Mouse (Mus musculus) CH12.LX (cell line): ENCODE data around the gene Cmip. TPM values are rescaled to one million over a fixed set of nuclear protein-coding genes. Genes with fewer than 3 reads are reported as not detected.

Source experiments
- DNase-seq: peaks from one replicate; pipeline ENCODE4 v3.0.0-alpha.2; 2013; ENCODE audit errors: extremely low read depth
- H3K27ac ChIP-seq: 2 replicates; pipeline ENCODE4 v1.5.1; 2012; ENCODE audit warnings: low read depth, mild to moderate bottlenecking, control low read depth, moderate library complexity; ENCODE audit not compliant: insufficient read depth
- H3K27me3 ChIP-seq: replicated peaks from 2 replicates; pipeline ENCODE3; 2012; ENCODE audit warnings: inconsistent platforms
- H3K36me3 ChIP-seq, 2 experiments: replicated peaks in 1 of 2; 2 replicates each; pipeline versions ENCODE3 to v1.6.1; 2012; ENCODE audit warnings: inconsistent platforms in 1 of 2, low read length in 1 of 2, mild to moderate bottlenecking in 1 of 2, mixed read lengths in 1 of 2, moderate library complexity in 1 of 2; ENCODE audit not compliant: control insufficient read depth in 1 of 2, insufficient read depth in 1 of 2
- H3K4me1 ChIP-seq, 2 experiments: 2 replicates each; pipeline ENCODE4 v1.6.1; 2012; ENCODE audit warnings: inconsistent platforms in 1 of 2, moderate library complexity in 1 of 2; ENCODE audit not compliant: insufficient read depth in 2 of 2, control insufficient read depth in 1 of 2
- H3K4me2 ChIP-seq: 2 replicates; pipeline ENCODE4 v1.6.1; 2012; ENCODE audit warnings: low read depth, mild to moderate bottlenecking, control low read depth; ENCODE audit not compliant: poor library complexity, insufficient read depth, severe bottlenecking
- H3K4me3 ChIP-seq, 3 experiments: fragments of 150-350 bp in 1 of 3; sonication (generic) in 1 of 3; replicated peaks in 1 of 3; 2 replicates each; pipeline versions ENCODE3 to v1.5.1; 2011 to 2012; ENCODE audit warnings: low read depth in 2 of 3, low read length in 2 of 3, mild to moderate bottlenecking in 2 of 3, moderate library complexity in 2 of 3, control low read depth in 1 of 3, improper control_type of control experiment in 1 of 3, inconsistent platforms in 1 of 3, mixed read lengths in 1 of 3; ENCODE audit not compliant: poor library complexity in 1 of 3
- H3K79me2 ChIP-seq: replicated peaks from 2 replicates; pipeline ENCODE4 v1.6.1; 2012; ENCODE audit warnings: mild to moderate bottlenecking, moderate library complexity; ENCODE audit not compliant: control insufficient read depth, poor library complexity, insufficient read depth, severe bottlenecking; ENCODE audit errors: extremely low read depth
- H3K9ac ChIP-seq: 2 replicates; pipeline ENCODE4 v1.6.1; 2012; ENCODE audit warnings: low read depth, mild to moderate bottlenecking, control low read depth, moderate library complexity; ENCODE audit not compliant: insufficient read depth
- H3K9me3 ChIP-seq: replicated peaks from 2 replicates; pipeline ENCODE3; 2012; ENCODE audit warnings: low read length, inconsistent platforms, mixed read lengths
- BHLHE40 ChIP-seq: IDR thresholded peaks from 2 replicates; pipeline ENCODE4 v1.6.1; 2011; ENCODE audit warnings: mild to moderate bottlenecking, low read depth, low read length, improper control_type of control experiment
- CHD1 ChIP-seq: IDR thresholded peaks from 2 replicates; pipeline ENCODE4 v1.6.1; 2012; ENCODE audit warnings: low read depth, low read length, improper control_type of control experiment, inconsistent platforms
- CHD2 ChIP-seq: IDR thresholded peaks from 2 replicates; pipeline ENCODE4 v1.6.1; 2011; ENCODE audit warnings: low read length, improper control_type of control experiment
- CTCF ChIP-seq, 2 experiments: IDR thresholded peaks in 1 of 2; conservative IDR thresholded peaks in 1 of 2; 2 replicates each; pipeline ENCODE4 v1.5.1; 2011 to 2012; ENCODE audit warnings: low read depth in 2 of 2, low read length in 2 of 2, improper control_type of control experiment in 1 of 2, inconsistent platforms in 1 of 2, mild to moderate bottlenecking in 1 of 2, moderate library complexity in 1 of 2
- E2F4 ChIP-seq: IDR thresholded peaks from 2 replicates; pipeline ENCODE4 v1.6.1; 2011; ENCODE audit warnings: low read depth, low read length, improper control_type of control experiment; ENCODE audit not compliant: insufficient replicate concordance
- ELF1 ChIP-seq: IDR thresholded peaks from 2 replicates; pipeline ENCODE4 v1.6.1; 2014; ENCODE audit warnings: low read depth, mild to moderate bottlenecking, inconsistent platforms, low read length, improper control_type of control experiment
- EP300 ChIP-seq: IDR thresholded peaks from 2 replicates; pipeline ENCODE4 v1.6.1; 2011; ENCODE audit warnings: low read length, improper control_type of control experiment
- ETS1 ChIP-seq: conservative IDR thresholded peaks from 2 replicates; pipeline ENCODE4 v1.6.1; 2012; ENCODE audit warnings: low read depth, mild to moderate bottlenecking, inconsistent platforms, low read length, improper control_type of control experiment, moderate library complexity
- GABPA ChIP-seq: IDR thresholded peaks from 2 replicates; pipeline ENCODE4 v1.6.1; 2012; ENCODE audit warnings: low read depth, low read length, improper control_type of control experiment, inconsistent platforms; ENCODE audit not compliant: insufficient replicate concordance
- HCFC1 ChIP-seq: IDR thresholded peaks from 2 replicates; pipeline ENCODE4 v1.6.1; 2012; ENCODE audit warnings: low read depth, mild to moderate bottlenecking, inconsistent platforms, low read length, improper control_type of control experiment
- IRF4 ChIP-seq: IDR thresholded peaks from 2 replicates; pipeline ENCODE4 v1.6.1; 2014; ENCODE audit warnings: low read depth, mild to moderate bottlenecking, inconsistent platforms, low read length, improper control_type of control experiment
- JUN ChIP-seq: IDR thresholded peaks from 2 replicates; pipeline ENCODE4 v1.6.1; 2011; ENCODE audit warnings: low read depth, mild to moderate bottlenecking, low read length, improper control_type of control experiment, moderate library complexity; ENCODE audit not compliant: insufficient read depth
- JUND ChIP-seq: conservative IDR thresholded peaks from 2 replicates; pipeline ENCODE4 v1.6.1; 2011; ENCODE audit warnings: low read depth, low read length, improper control_type of control experiment
- KAT2A ChIP-seq: IDR thresholded peaks from 2 replicates; pipeline ENCODE4 v1.6.1; 2012; ENCODE audit warnings: low read length, improper control_type of control experiment, inconsistent platforms; ENCODE audit not compliant: insufficient replicate concordance
- MAFK ChIP-seq: IDR thresholded peaks from 2 replicates; pipeline ENCODE4 v1.6.1; 2011; ENCODE audit warnings: low read length, improper control_type of control experiment; ENCODE audit not compliant: insufficient replicate concordance
- MAX ChIP-seq: IDR thresholded peaks from 2 replicates; pipeline ENCODE4 v1.6.1; 2011; ENCODE audit warnings: low read length, improper control_type of control experiment
- MAZ ChIP-seq: IDR thresholded peaks from 2 replicates; pipeline ENCODE4 v1.6.1; 2012; ENCODE audit warnings: low read depth, mild to moderate bottlenecking, inconsistent platforms, low read length, improper control_type of control experiment, moderate library complexity
- MEF2A ChIP-seq: IDR thresholded peaks from 2 replicates; pipeline ENCODE4 v1.6.1; 2014; ENCODE audit warnings: low read depth, mild to moderate bottlenecking, inconsistent platforms, low read length, improper control_type of control experiment, borderline replicate concordance
- MXI1 ChIP-seq: IDR thresholded peaks from 2 replicates; pipeline ENCODE4 v1.6.1; 2011; ENCODE audit warnings: mild to moderate bottlenecking, low read depth, low read length, improper control_type of control experiment
- MYC ChIP-seq: IDR thresholded peaks from 2 replicates; pipeline ENCODE4 v1.6.1; 2011; ENCODE audit warnings: low read depth, mild to moderate bottlenecking, improper control_type of control experiment, low read length
- NELFE ChIP-seq: IDR thresholded peaks from 2 replicates; pipeline ENCODE4 v1.6.1; 2011; ENCODE audit warnings: low read depth, low read length, improper control_type of control experiment
- NRF1 ChIP-seq: IDR thresholded peaks from 2 replicates; pipeline ENCODE4 v1.6.1; 2014; ENCODE audit warnings: low read depth, mild to moderate bottlenecking, inconsistent platforms, low read length, improper control_type of control experiment, moderate library complexity
- PAX5 ChIP-seq: IDR thresholded peaks from 2 replicates; pipeline ENCODE4 v1.6.1; 2012; ENCODE audit warnings: low read length, inconsistent platforms, mixed read lengths
- POLR2A ChIP-seq: IDR thresholded peaks from 2 replicates; pipeline ENCODE4 v1.6.1; 2011; ENCODE audit warnings: low read depth, mild to moderate bottlenecking, improper control_type of control experiment, low read length
- POLR2AphosphoS2 ChIP-seq: IDR thresholded peaks from 2 replicates; pipeline ENCODE4 v1.6.1; 2011; ENCODE audit warnings: low read depth, low read length, improper control_type of control experiment
- RAD21 ChIP-seq: IDR thresholded peaks from 2 replicates; pipeline ENCODE4 v1.6.1; 2011; ENCODE audit warnings: low read depth, mild to moderate bottlenecking, low read length, improper control_type of control experiment, moderate library complexity
- RCOR1 ChIP-seq: conservative IDR thresholded peaks from 2 replicates; pipeline ENCODE4 v1.6.1; 2012; ENCODE audit warnings: low read depth, mild to moderate bottlenecking, inconsistent platforms, low read length, improper control_type of control experiment
- SIN3A ChIP-seq: IDR thresholded peaks from 2 replicates; pipeline ENCODE4 v1.6.1; 2012; ENCODE audit warnings: low read length, improper control_type of control experiment, inconsistent platforms
- SMC3 ChIP-seq: IDR thresholded peaks from 2 replicates; pipeline ENCODE4 v1.6.1; 2011; ENCODE audit warnings: low read depth, low read length, improper control_type of control experiment
- TBP ChIP-seq: conservative IDR thresholded peaks from 2 replicates; pipeline ENCODE4 v1.6.1; 2011; ENCODE audit warnings: low read depth, low read length, improper control_type of control experiment
- TCF12 ChIP-seq: IDR thresholded peaks from 2 replicates; pipeline ENCODE4 v1.6.1; 2014; ENCODE audit warnings: low read depth, mild to moderate bottlenecking, inconsistent platforms, low read length, improper control_type of control experiment
- UBTF ChIP-seq: IDR thresholded peaks from 2 replicates; pipeline ENCODE4 v1.6.1; 2012; ENCODE audit warnings: low read depth, mild to moderate bottlenecking, inconsistent platforms, low read length, improper control_type of control experiment, moderate library complexity
- USF1 ChIP-seq: IDR thresholded peaks from 2 replicates; pipeline ENCODE4 v1.6.1; 2014; ENCODE audit warnings: low read depth, mild to moderate bottlenecking, inconsistent platforms, low read length, improper control_type of control experiment
- USF2 ChIP-seq: conservative IDR thresholded peaks from 2 replicates; pipeline ENCODE4 v1.6.1; 2011; ENCODE audit warnings: low read depth, low read length, improper control_type of control experiment
- ZC3H11A ChIP-seq: IDR thresholded peaks from 2 replicates; pipeline ENCODE4 v1.6.1; 2012; ENCODE audit warnings: low read depth, mild to moderate bottlenecking, inconsistent platforms, low read length, improper control_type of control experiment
- ZKSCAN1 ChIP-seq: IDR thresholded peaks from 2 replicates; pipeline ENCODE4 v1.6.1; 2012; ENCODE audit warnings: low read depth, inconsistent platforms, low read length, improper control_type of control experiment, borderline replicate concordance
- ZMIZ1 ChIP-seq: IDR thresholded peaks from 2 replicates; pipeline ENCODE4 v1.6.1; 2012; ENCODE audit warnings: low read depth, mild to moderate bottlenecking, inconsistent platforms, low read length, improper control_type of control experiment
- ZNF384 ChIP-seq: IDR thresholded peaks from 2 replicates; pipeline ENCODE4 v1.6.1; 2012; ENCODE audit warnings: low read depth, low read length, improper control_type of control experiment, inconsistent platforms
- dilution Hi-C: fragments of 300-500 bp; cut with MboI; formaldehyde crosslinking; loops from 2 replicates; pipeline ENCODE4 v1.14.3; 2020; ENCODE audit warnings: low sequenced_read_pairs; ENCODE audit not compliant: extremely low pct_unique_long_range_greater_than_20kb, extremely low pct_ligation_motif_present
- in situ Hi-C: fragments of 300-500 bp; cut with MboI; formaldehyde crosslinking; loops from 3 replicates; pipeline ENCODE4 v1.14.3; 2019; ENCODE audit warnings: low sequenced_read_pairs, low pct_ligation_motif_present, low pct_unique_long_range_greater_than_20kb, mixed read lengths
- polyA plus RNA-seq: library from polyadenylated mRNA; unstranded; fragments of >175 nt; gene quantifications from 2 replicates; pipeline ENCODE4 v1.2.1, GENCODE M21; 2012; ENCODE audit warnings: low read depth; ENCODE audit not compliant: insufficient read length
- total RNA-seq, 2 experiments: library from RNA; depleted of rRNA; stranded (reverse); fragments of 300-350 nt in 1 of 2; fragments of >200 nt in 1 of 2; gene quantifications; 2 replicates each; pipeline ENCODE4 v1.2.3; 2012 to 2014

Gene Cmip
- total and polyA plus RNA-seq, 3 experiments = 5.2 to 39.0 (median 16.5) TPM

- no peaks in the 10 kb centered on the region for H3K9me3 ChIP-seq
- dilution Hi-C loops = no loop called here
- in situ Hi-C loops = loop anchor here (5.0 kb wide), 1 partner anchor 39 kb away; no protein-coding TSS in a partner anchor
- H3K4me3 ChIP-seq = peak within 1 kb of the TSS; percentile 81 to 95 (median 95)
- H3K4me2 ChIP-seq = peak within 1 kb of the TSS; percentile 75
- DNase-seq = peak; percentile 71
- H3K27me3 ChIP-seq = no peaks in the 10 kb centered on the region
- H3K27ac ChIP-seq = peak within 1 kb of the TSS; percentile 93
- H3K4me1 ChIP-seq = peaks cover 43 to 68% of the 10 kb centered on the region in 2 experiments
- peaks cover 0 to 11% of the 10 kb centered on the region in 2 experiments for H3K36me3 ChIP-seq
- H3K9ac ChIP-seq = peak within 1 kb of the TSS; percentile 86
- TF ChIP-seq JUND (no peak), ZMIZ1 (peak; percentile 53), JUN (no peak), SIN3A (no peak), MYC (no peak), RAD21 (no peak), NRF1 (no peak), NELFE (peak; percentile 71), MAFK (no peak), MXI1 (peak; percentile 81), KAT2A (no peak), E2F4 (no peak), MAZ (no peak), PAX5 (no peak), CHD1 (no peak), SMC3 (no peak; the same call in 1 of the 2 replicates), ZC3H11A (no peak), POLR2AphosphoS2 (no peak), IRF4 (no peak), ZNF384 (no peak), HCFC1 (no peak), USF2 (peak; percentile 78), EP300 (no peak), POLR2A (peak; percentile 80), MAX (peak; percentile 90), CHD2 (no peak), BHLHE40 (peak; percentile 87), CTCF (conservative IDR thresholded peaks at IDR 0.05 in 1 of 2, IDR thresholded peaks at IDR 0.05 in 1 of 2; ENCODE audit: low read depth in 2 of 2, low read length in 2 of 2) (no peak), UBTF (peak; percentile 95), TBP (no peak), ELF1 (no peak; the same call in 1 of the 2 replicates), GABPA (no peak), TCF12 (no peak), USF1 (peak; percentile 93), ETS1 (no peak), ZKSCAN1 (no peak), MEF2A (peak; percentile 10; the same call in 1 of the 2 replicates), RCOR1 (no peak)
- H3K79me2 ChIP-seq = peaks cover 40% of the 10 kb centered on the region
These were observed 241.5 kb downstream of the Cmip start, which contains the start of gene Plcg2 for GRCm38 (mm10) chr8:117498179-117498914. Gene Plcg2 (plus strand): TSS chr8:117498291.
